Mouse (Mus musculus): ENCODE data around the gene Klhl36. TPM values are rescaled to one million over a fixed set of nuclear protein-coding genes. Genes with fewer than 3 reads are reported as not detected.
A peak's percentile ranks its signal among the peaks of the same experiment; 100 is the strongest.

Gene Klhl36
- total and polyA plus RNA-seq, 2 experiments from 2014 or later, result 20.3 to 23.0 TPM

DNA sequence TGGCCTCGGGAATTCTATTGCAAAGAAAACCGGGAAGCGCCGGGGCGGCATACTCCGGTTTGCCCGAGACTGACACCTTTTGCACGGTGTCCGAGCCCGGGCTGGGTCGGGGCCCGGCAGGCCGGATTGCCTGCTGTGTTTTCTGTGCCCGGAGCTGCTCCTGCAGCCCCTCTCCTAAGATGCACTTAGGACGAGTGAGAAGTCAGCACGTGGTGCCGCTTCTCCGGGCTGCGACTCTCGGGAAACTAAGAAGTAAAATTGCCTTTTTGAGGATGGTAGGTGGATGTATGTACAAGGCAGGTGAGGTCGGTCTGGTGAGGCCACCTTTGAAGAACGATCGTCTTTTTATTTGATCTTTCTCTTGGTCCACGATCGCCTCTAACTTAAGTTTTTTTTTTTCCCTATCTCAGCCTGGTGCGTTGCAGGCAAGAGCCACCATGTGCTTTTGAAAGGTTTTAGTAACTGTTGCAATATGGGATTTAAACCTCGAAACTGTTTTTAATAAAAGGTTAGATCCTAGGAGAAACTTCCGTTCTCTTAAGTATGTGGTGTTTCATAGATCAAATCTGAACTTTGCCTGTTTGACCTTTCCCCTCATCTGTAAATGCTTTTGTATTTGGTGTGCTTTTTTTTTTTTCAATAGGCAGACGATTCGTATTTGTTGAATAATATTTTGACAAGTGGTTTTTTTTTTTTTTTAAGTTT lies 49.3 kb downstream of the Klhl36 start:
- Histone ChIP-seq H3K9me3 (ENCODE audit: low read length) (no peaks in the 10 kb centered on the region), H3K4me1 (ENCODE audit: insufficient read depth) (peaks cover 26% of the 10 kb centered on the region), H3K36me3 (ENCODE audit: insufficient read depth) (no peaks in the 10 kb centered on the region), H3K27ac (ENCODE audit: low read depth, low read length) (peak overlapping the region; percentile 95), H3K9ac (peak overlapping the region; percentile 72), H3K4me3 (ENCODE audit: low read depth, low read length) (peak overlapping the region; percentile 65), H3K27me3 (ENCODE audit: insufficient read depth, low read length) (no peaks in the 10 kb centered on the region), H3K4me2 (ENCODE audit: low read depth) (peak overlapping the region; percentile 81)
- WGBS, result 2% methylated on average over 30 of the region's 30 CpGs
- no peak for TF ChIP-seq CTCF (IDR thresholded peaks at IDR 0.05; ENCODE audit: low read depth)
- DNase-seq (no peak), ATAC-seq (peak; percentile 32; the same call in 1 of the 2 replicates)

DNA sequence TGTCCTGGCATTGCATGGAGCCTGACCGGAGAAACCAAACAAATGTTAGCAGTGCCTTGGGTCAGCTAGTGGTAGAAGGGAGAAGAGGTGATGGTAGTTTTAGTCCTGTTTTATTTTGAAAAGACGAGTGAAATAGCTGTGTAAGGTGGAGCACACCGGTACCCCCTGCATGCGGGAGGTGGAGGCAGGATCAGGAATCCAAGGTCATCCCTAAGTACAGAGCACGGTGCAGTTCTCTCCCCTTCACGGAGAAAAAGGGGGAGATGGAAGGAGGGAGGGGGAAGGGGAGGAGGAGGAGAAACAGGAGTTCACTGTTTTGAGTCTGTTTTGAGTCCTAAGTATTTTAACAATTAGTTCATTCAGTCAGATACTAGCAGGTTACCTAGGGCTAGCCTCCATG lies 50.6 kb downstream of the Klhl36 start:
- Histone ChIP-seq H3K4me2 (ENCODE audit: low read depth) (peak overlapping the region; percentile 81), H3K4me3 (ENCODE audit: low read depth, low read length) (peak overlapping the region; percentile 65; the same call in 1 of the 2 replicates), H3K27ac (ENCODE audit: low read depth, low read length) (no peak overlapping the region), H3K4me1 (ENCODE audit: insufficient read depth) (peaks cover 26% of the 10 kb centered on the region), H3K36me3 (ENCODE audit: insufficient read depth) (no peaks in the 10 kb centered on the region), H3K27me3 (ENCODE audit: insufficient read depth, low read length) (no peaks in the 10 kb centered on the region), H3K9ac (no peak overlapping the region), H3K9me3 (ENCODE audit: low read length) (no peaks in the 10 kb centered on the region)
- WGBS, result 43% methylated on average over 6 of the region's 6 CpGs
- no peak for DNase-seq
- TF ChIP-seq CTCF (IDR thresholded peaks at IDR 0.05; ENCODE audit: low read depth), result no peak
- ATAC-seq, result no peak

DNA sequence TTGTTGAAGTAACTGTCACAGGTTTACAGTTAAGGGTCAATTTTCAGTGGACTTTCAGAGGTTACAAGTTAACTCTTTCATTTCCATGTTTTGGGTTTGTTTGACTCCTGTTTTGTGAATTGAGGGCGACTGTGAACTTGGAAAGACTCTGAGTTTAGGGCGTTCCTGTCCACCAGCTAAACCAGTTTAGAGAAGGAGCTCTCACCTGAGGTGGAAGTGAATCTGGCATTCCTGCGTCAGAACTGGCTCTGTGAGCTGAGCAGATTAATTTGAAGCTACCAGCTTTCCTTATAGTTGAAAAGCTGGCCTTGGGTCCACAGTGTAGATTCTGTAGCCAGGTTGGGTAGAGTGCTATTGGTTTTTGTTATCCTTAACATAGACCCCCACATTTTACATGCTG lies 51.1 kb downstream of the Klhl36 start:
- Histone ChIP-seq H3K27ac (ENCODE audit: low read depth, low read length) (no peak overlapping the region), H3K9ac (peak overlapping the region; percentile 22; the same call in 1 of the 2 replicates), H3K36me3 (ENCODE audit: insufficient read depth) (0 out of 2 replicates have a peak, but pooled peaks cover 3% of the 10 kb centered on the region), H3K4me1 (ENCODE audit: insufficient read depth) (peaks cover 26% of the 10 kb centered on the region), H3K27me3 (ENCODE audit: insufficient read depth, low read length) (no peaks in the 10 kb centered on the region), H3K9me3 (ENCODE audit: low read length) (no peaks in the 10 kb centered on the region), H3K4me2 (ENCODE audit: low read depth) (peak overlapping the region; percentile 81; the same call in 1 of the 2 replicates), H3K4me3 (ENCODE audit: low read depth, low read length) (no peak overlapping the region)
- no peak for ATAC-seq
- 68% methylated on average over 3 of the region's 3 CpGs for WGBS
- no peak for DNase-seq
- TF ChIP-seq CTCF (IDR thresholded peaks at IDR 0.05; ENCODE audit: low read depth), result no peak

DNA sequence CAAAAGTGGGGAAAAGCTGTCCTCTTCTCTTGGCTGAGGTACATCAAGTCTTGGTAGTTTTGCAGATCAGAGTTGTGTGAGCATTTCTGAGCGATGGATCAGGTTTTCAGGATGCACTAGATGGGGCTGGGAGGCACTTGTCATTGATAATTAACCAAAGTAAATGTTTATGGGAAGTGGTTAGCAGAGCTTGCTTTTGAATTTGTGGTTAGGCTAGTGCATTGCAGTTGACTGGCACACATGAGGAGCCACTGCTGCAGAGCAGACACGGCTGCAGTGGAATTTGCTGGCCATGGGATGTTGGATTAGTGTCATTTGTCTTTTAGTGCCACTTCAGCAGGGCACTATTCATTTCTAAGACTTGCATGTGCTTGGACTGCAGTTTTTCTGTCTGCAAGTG lies 52.1 kb downstream of the Klhl36 start:
- ATAC-seq (no peak), DNase-seq (no peak)
- Histone ChIP-seq H3K9ac (no peak overlapping the region), H3K4me1 (ENCODE audit: insufficient read depth) (peaks cover 26% of the 10 kb centered on the region), H3K4me3 (ENCODE audit: low read depth, low read length) (no peak overlapping the region), H3K27ac (ENCODE audit: low read depth, low read length) (no peak overlapping the region), H3K36me3 (ENCODE audit: insufficient read depth) (peaks cover 4% of the 10 kb centered on the region; the same call in 1 of the 2 replicates), H3K4me2 (ENCODE audit: low read depth) (no peak overlapping the region), H3K9me3 (ENCODE audit: low read length) (no peaks in the 10 kb centered on the region), H3K27me3 (ENCODE audit: insufficient read depth, low read length) (no peaks in the 10 kb centered on the region)
- TF ChIP-seq CTCF (IDR thresholded peaks at IDR 0.05; ENCODE audit: low read depth), result no peak
- WGBS, result 44% methylated on average over 2 of the region's 2 CpGs

DNA sequence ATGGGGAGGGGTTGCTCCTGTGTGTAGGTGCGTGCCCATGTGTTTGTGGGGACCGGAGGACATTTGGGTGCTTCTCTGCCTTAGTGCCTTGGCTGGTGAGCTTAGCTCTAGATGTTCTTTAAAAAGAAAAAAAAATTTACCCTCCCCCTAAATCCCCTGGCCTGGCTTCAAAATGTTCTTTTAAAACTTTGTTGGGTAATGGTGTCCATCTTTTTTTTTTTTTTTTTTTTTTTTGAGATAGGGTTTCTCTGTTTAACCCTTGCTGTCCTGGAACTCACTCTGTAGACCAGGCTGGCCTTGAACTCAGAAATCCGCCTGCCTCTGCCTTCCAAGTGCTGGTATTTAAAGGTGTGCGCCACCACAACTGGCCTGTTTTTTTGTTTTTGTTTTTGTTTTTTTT lies 53.2 kb downstream of the Klhl36 start:
- no peak overlapping the region for H3K9ac ChIP-seq
- H3K27me3 ChIP-seq (ENCODE audit: insufficient read depth, low read length), result no peaks in the 10 kb centered on the region
- 83% methylated on average over 4 of the region's 4 CpGs for WGBS
- ATAC-seq (no peak), DNase-seq (no peak)
- H3K4me3 ChIP-seq (ENCODE audit: low read depth, low read length), result no peak overlapping the region
- H3K4me1 ChIP-seq (ENCODE audit: insufficient read depth), result peaks cover 26% of the 10 kb centered on the region
- no peak overlapping the region for H3K4me2 ChIP-seq (ENCODE audit: low read depth)
- H3K9me3 ChIP-seq (ENCODE audit: low read length), result no peaks in the 10 kb centered on the region
- no peak overlapping the region for H3K27ac ChIP-seq (ENCODE audit: low read depth, low read length)
- no peak for TF ChIP-seq CTCF (IDR thresholded peaks at IDR 0.05; ENCODE audit: low read depth)
- peaks cover 4% of the 10 kb centered on the region; the same call in 1 of the 2 replicates for H3K36me3 ChIP-seq (ENCODE audit: insufficient read depth)

DNA sequence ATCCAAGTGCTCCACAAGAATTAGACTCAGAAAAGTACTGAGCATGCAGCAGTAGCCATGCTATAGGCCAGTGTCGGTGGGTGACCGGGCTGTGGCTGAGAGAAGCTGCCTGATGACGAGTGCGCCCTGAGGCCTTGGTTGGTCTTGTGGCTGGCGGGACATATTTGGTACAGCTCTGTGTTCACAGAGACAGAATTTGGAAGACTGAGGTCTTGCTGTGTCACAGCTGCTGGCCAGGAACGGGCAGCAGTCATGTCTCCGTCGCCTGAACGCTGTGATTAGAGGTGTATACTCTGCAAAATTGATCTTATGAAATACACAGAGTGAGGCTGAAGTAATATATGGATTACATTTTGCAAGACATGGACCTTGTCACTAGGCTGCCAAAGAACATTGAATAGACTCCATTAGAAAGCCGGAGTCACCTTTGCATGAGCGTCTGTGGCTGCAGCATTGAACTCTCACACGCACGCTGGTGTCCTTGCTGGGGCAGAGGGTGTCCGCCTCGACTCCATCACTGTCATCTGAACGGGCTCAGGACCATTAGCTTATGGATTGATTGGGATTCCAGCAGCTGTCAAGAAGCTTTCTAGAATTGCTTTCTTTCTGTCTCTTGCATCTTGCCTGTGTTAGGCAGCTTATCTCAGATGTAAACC lies 54.3 kb downstream of the Klhl36 start:
- Histone ChIP-seq H3K9ac (no peak overlapping the region), H3K4me3 (ENCODE audit: low read depth, low read length) (no peak overlapping the region), H3K27ac (ENCODE audit: low read depth, low read length) (no peak overlapping the region), H3K4me2 (ENCODE audit: low read depth) (no peak overlapping the region), H3K36me3 (ENCODE audit: insufficient read depth) (peaks cover 4% of the 10 kb centered on the region; the same call in 1 of the 2 replicates), H3K27me3 (ENCODE audit: insufficient read depth, low read length) (no peaks in the 10 kb centered on the region), H3K9me3 (ENCODE audit: low read length) (no peaks in the 10 kb centered on the region), H3K4me1 (ENCODE audit: insufficient read depth) (peaks cover 26% of the 10 kb centered on the region)
- no peak for TF ChIP-seq CTCF (IDR thresholded peaks at IDR 0.05; ENCODE audit: low read depth)
- ATAC-seq (no peak), DNase-seq (no peak)
- 75% methylated on average over 16 of the region's 16 CpGs for WGBS

DNA sequence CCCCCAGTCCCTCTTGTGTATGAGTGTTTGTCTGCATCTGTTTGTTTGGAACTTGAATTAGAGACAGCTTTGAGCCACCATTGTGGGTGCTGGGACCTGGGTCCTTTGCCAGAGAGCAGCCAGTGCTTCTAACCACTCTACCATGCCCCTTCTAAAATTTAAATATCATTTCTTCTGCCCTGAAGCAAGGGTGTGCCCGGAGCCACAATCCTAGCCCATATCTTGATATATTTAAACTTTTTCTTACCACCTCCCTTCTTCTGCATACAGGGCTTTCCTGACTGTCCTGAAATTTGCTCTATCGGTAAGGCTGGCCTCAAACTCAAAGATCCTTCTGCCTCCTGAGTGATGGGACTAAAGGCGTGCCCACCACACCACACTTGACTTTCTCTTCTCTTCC lies 55.3 kb downstream of the Klhl36 start:
- no peak overlapping the region for H3K4me2 ChIP-seq (ENCODE audit: low read depth)
- H3K9me3 ChIP-seq (ENCODE audit: low read length), result no peaks in the 10 kb centered on the region
- TF ChIP-seq CTCF (IDR thresholded peaks at IDR 0.05; ENCODE audit: low read depth), result no peak
- 92% methylated on average over 3 of the region's 3 CpGs for WGBS
- DNase-seq, result no peak
- no peak for ATAC-seq
- no peak overlapping the region for H3K9ac ChIP-seq
- peaks cover 21% of the 10 kb centered on the region for H3K4me1 ChIP-seq (ENCODE audit: insufficient read depth)
- no peaks in the 10 kb centered on the region for H3K27me3 ChIP-seq (ENCODE audit: insufficient read depth, low read length)
- H3K4me3 ChIP-seq (ENCODE audit: low read depth, low read length), result no peak overlapping the region
- H3K27ac ChIP-seq (ENCODE audit: low read depth, low read length), result no peak overlapping the region
- peaks cover 4% of the 10 kb centered on the region; the same call in 1 of the 2 replicates for H3K36me3 ChIP-seq (ENCODE audit: insufficient read depth)
